Mouse (Mus musculus): ENCODE results near the gene Tie1.

The Tie1 gene

DNA sequence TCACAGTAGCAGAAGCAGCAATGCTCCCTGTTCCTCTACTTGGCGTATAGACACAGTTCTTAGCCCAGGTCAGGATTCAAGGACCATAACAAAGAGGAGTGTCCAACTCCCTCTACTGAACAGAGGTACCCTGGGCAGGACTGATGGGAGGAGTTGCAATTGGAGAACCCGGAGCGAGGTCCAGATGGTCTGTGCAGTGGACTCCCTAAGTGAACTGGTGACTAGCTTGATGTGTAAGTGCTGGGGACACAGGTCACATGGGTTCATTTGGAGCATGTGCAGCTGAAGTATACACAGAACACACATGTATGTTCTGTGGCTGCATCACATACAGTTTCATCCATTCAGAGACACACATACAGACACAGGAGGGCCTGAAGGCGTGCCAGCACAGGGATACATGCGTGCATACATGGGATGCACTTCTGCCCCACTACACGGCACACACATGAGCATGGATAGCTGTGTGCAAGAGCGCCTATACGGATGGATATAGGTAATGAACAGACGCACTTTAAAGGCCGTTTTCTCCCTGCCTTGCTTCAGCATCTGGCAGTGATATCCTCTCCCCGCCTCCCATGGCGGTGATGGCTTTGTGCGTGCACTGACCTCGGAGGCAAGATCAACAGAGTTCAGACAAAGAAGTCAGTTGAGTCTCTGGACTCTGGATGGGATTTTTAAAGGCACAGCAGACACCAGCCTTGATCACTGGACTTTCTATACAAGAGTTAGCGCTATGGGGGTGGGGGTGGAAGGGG, 12.9 kb downstream of the Tie1 start:
- DNase-seq (ENCODE audit: low spot score in 2 of 2): no peak

DNA sequence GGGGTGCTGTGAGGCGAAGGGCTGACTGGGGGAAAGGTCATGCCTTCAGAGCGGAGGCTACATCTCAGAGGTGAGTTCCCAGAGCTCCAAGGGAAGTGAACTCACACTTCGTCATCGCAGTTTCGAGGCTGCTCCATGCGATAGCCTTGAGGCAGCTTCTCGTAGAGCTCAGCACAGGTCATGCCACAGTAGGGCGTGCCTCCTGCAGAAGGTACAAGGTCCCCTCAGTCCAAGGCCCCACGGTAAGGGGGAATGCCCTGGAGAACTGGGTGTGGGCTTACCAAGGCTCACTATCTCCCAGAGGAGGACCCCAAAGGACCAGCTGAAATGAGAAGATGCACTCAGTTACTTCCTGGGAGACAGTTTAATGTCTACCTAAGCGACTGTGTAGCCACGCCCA, 17.2 kb downstream of the Tie1 start:
- no peak for DNase-seq (ENCODE audit: low spot score in 2 of 2)

DNA sequence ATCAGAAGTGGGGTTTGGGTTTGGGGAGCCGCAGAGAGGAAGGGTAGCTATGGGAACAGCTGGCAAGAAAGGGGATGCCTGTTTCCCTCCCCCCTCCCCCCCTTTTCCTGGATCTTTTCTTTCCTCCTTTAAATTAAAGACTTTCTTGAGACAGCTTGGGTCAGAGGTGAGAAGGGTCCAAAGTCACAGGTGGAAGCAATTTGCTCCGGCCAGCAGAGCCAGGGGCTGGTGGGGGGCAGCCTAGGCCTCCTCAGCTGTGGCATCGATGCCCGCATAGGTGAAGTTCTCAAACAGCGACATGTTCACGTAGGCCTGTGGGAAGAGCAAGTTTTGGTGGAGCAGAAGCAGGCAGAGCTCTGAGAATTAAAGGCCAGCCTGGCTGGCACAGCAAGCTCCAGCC, 18.6 kb downstream of the Tie1 start:
- DNase-seq (ENCODE audit: low spot score in 2 of 2): no peak

DNA sequence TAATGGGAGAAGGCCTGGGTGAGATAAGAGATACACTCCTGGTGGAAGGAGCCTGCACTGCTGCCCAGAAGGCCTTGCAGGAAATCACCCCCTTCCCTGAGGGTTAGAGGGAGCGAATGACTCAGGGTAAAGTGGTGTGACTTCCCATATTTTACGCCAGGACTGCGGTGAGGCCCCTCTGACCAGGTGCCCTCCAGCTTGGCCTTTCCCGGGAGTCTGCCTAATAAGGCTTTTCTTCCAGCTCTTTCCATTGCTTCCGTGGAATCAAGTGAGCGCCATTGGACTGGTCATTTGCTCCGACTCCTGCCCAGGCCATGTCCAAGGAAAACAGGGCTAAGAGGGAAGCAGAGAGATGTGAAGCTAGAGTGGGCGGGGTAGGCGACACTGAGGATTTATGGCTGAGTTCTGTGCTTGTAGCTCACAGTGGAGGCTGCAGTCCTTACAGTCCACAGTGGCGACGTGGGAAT, 24.1 kb downstream of the Tie1 start:
- DNase-seq (ENCODE audit: low spot score in 2 of 2): peak; percentile 30 to 37

DNA sequence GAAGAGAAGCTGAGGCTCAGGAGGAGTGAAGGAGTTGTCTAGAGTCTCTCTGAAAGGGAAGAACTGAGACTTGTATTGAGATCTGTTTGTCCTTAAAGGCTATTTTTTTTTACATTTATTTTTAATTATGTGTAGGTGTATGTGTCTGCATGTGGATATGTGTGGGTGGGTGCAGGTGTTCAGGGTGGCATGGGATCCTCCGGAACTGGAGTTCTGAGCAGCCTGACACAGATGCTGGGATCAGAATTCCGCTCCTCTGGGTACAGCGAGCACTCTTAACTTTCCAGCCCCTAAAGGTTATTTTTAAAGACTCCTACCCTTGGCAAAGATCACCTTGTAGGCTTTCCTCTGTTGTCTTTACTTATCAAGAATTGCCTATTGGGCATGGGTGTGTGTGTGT, 24.9 kb downstream of the Tie1 start:
- DNase-seq (ENCODE audit: low spot score in 2 of 2): no peak

DNA sequence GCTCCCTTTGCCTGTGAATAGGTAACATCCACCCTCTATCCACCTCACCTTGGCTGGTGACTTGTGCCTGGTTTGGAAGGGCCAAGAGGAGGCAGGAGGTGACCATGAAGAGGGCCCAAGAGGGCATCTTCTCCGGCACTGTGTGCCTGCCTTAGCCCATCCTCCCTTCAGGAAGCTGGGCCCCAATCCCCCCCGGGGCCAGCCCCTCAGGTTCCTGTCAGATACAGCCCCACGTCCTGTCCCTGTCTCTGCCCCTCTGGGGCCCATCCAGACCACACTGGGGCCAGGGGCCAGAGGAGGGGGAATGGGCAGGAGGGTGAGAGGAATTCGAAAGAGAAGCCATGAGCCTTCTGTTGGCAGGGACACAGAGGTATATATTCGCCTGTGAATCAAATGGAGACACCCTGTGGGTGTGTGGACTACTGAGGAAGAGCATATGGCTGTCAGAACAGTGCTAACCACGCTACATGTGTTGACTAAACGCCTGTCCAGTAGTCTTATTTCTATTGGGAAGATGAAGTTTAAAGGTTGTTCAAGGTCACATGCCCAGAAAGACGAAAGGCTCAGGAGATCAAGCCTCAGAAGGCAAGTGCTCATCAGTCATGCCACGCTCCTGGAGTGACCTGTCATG, 32.4 kb downstream of the Tie1 start, which contains the start of gene Mpl:
TSS of gene Mpl (minus strand) at position 169 of the 631 bp plus-strand sequence.
- no peak for DNase-seq (ENCODE audit: low spot score in 2 of 2)

DNA sequence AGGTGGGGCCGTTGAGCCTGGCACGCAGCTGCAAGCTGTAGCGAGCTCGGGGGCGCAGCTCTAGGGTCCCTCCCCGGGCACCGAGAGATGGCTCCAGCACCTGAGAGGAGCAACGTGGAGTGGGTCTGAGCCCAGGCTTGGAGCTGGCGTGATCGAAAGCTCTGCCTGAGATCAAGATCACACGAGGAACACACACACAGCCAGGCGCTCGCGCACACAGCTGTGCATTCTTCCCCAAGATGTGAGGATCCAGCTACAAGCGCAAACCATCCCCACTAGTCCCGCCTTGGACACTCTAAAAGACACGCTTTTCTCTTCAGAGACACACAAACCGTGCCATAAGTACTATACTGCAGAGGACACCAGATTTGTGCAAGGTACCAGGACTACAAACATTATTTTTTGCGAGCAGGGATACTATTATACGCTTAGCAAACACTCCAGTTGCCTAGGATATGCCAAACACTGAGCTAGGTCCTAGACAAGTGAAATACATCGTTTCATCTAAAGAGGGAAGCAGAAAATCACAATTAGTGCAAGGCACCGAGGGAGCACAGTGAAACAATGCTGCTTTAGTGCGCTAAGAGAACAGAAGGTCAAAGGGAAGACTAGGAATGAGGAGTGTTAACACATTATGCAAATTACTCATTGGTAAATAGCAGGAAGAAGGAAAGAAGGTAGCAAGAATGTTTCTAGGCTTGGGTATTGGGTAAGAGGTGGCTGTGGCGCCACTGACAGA, 43.3 kb downstream of the Tie1 start:
- DNase-seq (ENCODE audit: low spot score in 2 of 2): no peak

DNA sequence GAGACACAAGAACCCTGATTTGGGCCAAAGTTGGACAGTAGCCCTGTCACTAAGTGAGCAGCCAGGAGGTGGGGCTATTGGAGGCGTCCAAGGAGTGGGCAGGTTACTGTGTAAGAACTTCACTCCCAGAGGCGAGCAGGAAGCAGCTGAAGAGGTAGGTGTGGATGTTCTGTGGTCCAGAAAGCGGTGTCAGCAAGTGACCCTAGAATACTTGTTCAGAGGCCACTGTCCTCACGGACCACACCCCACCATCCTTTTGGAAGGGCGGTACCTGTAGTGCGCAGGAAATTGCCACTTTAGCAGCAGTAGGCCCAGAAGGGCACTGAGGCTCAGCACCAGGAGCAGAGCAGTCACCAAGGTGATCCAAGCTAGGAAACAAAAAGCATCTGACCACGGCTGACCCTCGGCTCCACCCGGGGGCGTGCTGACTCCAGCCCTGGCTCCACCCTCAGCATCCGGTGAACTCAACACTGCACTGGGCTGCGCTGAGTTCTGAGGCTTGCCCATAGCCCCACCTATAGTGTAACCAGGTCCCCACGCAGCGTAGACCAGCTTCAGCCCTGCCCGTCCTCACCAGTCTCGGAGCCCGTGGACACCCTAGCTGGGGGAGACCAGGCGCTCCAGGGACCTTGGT, 44.0 kb downstream of the Tie1 start:
- peak; percentile 57 to 74 for DNase-seq (ENCODE audit: low spot score in 2 of 2)

DNA sequence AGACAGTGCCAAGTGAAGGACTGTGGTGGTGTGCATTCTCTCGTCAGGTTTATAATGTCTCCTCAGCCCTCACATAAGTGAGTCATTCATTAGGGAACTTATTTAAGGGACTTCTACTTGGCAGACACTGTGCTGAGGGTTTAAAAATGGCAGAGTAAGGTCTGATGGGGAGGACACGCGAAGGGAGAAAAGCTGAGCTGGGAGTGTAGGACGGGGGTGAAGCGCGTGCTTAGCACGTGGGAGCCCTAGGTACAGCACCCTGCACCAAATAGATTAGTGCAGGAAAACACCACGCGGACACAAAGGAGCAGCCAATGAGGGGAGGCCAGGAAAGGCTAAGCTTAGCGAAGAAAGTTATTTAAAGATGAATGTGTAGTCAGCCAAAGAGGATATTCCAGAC, 44.8 kb downstream of the Tie1 start:
- DNase-seq (ENCODE audit: low spot score in 2 of 2): no peak

DNA sequence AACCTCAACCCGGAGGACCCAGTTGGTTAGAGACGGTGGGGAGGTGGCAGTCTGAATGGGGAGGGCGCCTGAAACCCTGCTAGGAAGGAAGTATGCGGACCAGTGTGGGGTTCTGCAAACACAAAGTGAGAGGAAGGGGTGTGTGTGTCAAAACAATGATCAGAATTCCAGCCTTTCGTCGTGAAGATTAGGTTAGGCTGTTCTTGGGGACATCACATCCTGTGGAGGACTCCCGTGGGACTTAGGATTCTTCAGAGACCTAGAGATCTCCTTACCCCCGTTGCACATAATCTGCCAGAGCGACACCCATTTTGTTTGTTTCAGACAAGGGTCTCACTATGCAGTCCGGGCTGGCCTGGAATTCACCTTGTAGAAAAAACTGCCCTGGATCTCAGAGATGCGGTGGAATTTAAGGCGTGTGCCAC, 52.0 kb downstream of the Tie1 start:
- DNase-seq (ENCODE audit: low spot score in 2 of 2): peak; percentile 35 to 53

DNA sequence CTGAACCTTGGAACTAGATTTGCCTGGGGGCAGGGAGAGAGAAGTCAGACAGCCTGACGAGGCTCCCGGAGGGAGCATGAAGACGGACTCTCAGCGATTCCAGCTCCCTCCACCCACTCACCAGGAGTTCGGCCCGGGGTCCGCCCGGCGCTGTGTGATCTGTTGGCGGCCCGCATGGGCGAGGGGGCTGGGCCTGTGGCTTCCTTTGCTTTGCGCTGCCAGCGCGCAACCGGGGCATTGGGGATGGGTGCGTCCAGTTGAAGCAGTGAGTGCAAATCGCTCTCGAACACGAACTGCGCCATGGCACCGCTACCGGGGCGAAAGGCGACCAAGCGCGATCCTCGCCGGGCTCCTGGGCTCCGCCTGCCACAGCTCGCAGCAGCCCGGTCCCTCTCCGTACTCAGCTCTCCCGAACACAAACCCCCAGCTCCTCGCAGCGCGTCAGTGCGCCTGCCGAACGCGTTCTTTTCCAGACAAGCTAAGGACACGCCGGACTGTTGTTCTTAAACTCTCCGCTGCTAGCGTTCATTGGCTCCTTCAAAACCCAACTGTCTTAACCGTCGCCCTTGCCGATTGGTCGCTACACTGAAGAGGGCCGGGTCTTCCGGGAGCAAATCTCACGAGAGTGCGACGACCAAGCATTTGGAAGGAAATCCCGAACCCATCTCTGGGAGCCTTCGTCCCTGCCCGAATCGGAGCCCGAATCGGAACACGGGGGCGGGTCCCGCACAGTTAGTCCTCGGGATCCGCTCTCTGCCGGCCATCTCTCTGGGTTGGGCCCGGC, 52.8 kb downstream of the Tie1 start, which contains the start of gene Cdc20:
TSS of gene Cdc20 (minus strand) at position 533 of the 784 bp plus-strand sequence.
- peak; percentile 92 to 93 for DNase-seq (ENCODE audit: low spot score in 2 of 2)

DNA sequence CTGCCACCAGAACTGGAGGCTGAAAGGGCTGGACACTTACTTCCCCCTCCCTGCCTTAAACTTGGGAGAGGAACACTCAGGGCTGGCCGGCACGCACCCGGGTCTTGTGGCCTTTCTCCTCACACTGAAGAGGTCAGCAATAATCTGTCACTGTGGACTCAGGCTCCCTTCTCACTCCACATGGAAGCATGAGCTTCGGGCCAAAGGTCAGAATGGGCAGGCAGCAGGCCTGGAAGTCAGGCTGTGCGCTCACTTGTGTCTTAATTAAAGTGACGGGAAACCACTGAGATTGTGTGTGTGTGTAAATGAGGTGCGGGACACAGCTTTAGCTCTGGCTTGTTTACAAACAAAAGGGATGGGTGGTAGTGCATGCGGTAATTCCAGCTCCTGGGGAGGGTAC, 57.5 kb downstream of the Tie1 start:
- no peak for DNase-seq (ENCODE audit: low spot score in 2 of 2)

DNA sequence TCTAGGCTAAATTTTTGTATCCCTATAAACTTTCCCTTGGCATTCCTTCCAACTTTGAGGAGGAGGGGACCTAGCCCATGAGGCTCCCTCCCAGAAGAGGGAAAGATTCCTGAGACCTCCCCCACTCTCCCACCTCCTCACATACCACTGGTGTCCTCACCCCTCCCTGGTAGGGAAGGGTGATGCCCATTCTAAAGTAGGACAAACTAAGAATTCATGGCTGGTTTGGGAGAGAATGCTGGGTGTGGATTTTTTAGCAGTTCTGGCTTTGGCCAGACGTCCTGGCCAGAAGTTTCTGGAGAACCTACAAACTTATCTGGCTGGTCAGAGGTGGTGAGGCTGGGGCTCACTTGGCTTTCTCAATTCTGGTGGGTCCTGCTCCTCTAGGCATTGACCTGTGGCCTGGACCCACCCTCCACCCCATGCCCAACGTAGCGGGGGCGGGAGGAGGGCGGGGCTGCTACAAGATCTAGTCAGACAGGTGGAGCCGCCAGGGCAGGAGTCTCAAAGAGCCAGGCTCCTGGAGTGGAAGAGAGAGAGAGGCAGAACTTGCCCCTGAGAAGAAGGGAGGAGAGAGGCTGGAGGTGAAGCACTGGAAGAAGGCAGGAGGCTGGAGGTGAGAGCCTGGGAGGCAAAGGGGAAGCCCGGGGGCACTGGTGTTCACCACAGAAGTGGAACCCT, 60.5 kb downstream of the Tie1 start:
- no peak for DNase-seq (ENCODE audit: low spot score in 2 of 2)

DNA sequence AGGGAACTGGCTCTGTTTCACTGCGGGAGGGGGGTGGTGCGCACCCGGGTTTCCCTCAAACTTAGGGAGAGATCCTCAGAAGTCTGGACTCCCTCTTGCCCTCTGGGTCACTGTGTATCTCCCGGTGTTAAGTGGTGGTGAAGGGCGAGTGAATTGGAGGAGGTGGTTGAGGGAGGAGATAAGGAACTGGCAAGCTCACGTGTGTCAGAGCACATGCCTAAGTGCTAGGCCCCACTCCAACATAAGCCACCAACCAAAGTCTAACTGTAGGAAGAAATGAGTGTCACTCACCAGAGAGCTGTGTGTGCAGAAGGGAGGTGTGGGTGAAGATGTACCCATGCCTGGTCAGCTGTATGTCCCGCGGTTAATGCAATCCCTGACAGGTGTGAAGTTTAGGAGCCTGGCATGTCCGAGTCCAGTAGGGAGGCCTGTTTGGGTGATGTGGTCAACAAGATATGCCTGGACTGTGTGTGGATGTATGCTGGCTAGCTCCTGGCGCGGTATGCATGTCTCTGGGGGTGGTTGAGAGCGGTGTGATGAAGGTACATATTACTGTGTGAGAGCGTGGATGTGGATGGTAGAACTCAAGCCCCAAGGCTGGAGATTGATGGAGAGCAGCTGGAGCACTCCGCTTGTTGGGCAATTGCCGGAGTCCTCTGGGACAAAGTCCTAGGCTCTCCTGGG, 61.2 kb downstream of the Tie1 start:
- peak; percentile 49 to 52 for DNase-seq (ENCODE audit: low spot score in 2 of 2)

DNA sequence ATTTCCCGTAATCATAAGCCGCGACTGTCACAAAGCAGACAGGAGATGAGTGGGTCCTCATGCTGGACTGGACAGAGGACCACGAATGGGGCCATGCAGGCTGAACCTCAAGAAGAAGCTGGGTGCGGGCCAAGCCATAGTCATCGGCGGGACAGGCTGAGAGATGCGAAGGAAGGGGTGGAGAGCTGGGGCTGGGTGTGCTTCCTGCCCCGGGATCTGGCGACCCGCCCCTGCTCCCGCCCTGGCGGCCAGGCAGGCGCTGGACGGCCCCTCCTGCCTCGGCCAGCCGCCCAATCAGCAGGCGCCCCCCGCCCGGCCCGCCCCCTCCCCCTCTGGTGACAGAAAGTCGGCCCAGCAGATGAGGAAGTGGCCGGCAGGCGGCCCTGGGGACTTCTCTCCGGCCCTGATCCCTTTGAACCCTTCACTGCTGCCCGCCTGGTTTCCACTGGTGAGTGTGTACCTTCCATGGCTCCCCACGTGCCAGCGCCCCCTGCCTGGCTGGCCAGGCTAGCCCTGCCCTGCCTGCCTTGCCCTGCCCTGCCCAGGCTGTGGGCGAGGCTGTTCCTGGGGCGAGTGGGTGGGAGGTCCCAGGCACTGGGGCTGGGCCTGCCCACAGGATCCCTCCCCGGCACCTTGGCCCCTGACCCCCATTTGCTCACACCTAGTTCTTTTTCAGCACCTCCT, 62.0 kb downstream of the Tie1 start, which contains the start of gene Elovl1:
TSS of gene Elovl1 (plus strand) at position 326 of the 684 bp plus-strand sequence.
- DNase-seq (ENCODE audit: low spot score in 2 of 2): peak; percentile 92

DNA sequence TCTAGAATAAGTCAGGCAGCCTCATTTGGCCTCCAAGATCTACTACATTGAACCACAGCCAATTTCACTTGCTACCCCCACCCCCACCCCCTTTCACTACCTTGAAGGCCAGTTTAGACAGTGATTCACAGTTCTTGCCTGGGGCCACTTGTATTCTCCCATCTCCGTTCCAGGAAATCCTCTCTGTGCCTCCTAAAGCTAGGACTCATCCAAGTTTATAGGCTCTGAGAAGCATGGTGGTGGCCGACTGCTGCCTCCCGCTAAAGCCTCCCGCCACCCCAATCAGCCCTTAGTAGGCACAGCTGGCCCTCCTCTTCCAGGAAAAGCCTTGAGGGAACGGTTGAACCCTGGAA, 62.5 kb downstream of the Tie1 start:
- DNase-seq (ENCODE audit: low spot score in 2 of 2): no peak

DNA sequence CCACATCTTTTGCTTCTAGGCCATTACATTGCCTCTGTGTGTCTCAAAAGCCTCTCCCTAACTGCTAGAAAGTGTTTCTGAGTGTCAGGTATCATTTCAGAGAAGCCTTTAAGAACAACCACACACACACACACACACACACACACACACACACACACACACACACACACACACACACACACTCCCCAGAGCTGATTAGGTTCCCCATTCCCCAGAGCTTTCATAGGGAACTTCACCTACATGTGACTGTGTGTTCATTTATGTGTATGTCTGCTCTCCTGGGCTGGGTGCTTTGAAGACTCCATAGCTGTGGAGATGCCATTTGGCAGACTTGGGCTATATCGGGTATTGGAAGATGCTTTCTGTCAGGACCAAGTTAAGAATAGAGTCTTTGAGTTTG, 64.5 kb downstream of the Tie1 start:
- no peak for DNase-seq (ENCODE audit: low spot score in 2 of 2)

DNA sequence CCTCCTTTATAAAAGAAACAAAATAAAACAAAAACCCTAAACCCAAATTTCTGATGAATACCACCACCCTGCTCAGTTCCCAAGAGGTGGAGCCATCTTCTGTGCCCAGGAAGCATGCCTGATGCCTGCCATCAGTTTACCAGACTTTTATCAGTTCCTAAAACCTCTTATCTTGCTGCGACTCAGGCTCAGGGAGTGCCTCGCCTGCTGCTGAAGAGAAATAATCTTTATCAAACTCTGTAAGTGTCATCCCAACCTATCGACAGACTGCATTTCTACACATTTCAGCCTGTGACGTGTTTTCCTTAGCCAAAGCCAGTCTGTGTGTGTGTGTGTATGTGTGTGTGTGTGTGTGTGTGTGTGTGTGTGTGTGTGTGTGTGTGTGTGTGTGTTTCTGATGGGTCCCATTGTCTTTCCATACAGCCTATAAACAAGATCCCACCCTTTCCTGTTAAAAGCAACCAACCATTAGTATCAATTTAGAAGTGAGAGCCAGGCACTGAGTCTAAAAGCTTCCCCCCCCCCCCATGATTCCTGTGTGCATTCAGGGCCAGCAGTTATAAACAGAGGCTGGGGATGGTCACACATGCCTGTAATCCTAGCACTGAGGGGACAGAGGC, 65.2 kb downstream of the Tie1 start:
- DNase-seq (ENCODE audit: low spot score in 2 of 2): no peak

DNA sequence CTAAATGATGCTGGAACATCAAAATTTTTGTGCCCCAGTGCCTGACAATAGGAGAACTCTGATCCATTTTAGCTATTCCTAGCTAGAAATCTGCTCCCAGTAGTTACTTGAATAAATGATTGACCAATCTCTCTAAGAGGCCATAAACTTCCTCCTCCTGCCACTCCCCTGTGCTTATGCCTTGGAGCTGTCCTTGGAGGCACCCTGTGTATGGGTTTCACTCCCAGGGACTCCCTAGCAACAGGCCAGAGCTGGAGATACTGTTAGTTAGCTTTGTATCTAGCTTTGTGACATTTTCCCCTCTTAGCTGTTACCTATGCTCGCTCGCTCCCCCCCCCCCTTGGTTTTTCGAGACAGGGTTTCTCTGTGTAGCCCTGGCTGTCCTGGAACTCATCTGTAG, 68.5 kb downstream of the Tie1 start:
- no peak for DNase-seq (ENCODE audit: low spot score in 2 of 2)

Data from heart, adult 9 months (tissue).